Mouse (Mus musculus): ENCODE measurements around the gene Fam76a. TPM values are rescaled to one million over a fixed set of nuclear protein-coding genes. Genes with fewer than 3 reads are reported as not detected.
A peak's percentile ranks its signal among the peaks of the same experiment; 100 is the strongest.

Gene Fam76a
- polyA plus RNA-seq, 1 experiment from 2014 or later: 25.8 TPM

DNA sequence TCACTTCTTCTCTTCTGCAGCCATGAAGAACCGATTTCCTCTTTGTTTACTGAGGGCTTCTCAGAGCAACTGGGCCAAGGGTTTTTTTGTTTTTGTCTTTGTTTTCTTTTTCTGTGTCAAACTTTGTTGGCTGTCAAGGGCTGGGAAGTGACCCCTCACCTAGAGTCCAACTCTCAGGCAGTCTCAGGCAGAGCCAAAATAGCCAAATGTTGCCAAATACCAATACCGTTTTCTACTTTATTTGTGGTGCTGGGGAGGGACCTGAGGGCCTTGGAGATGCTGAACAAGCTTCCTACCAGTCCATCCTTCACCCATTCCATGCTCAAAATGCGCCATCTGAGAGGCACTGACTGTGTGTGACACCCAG lies 37.3 kb upstream of the Fam76a start:
- H3K27ac ChIP-seq: peak overlapping the region; percentile 94
- H3K9ac ChIP-seq (replicated peaks): no peak overlapping the region
- peaks cover 63% of the 10 kb centered on the region for H3K4me1 ChIP-seq (replicated peaks)
- no peaks in the 10 kb centered on the region for H3K27me3 ChIP-seq
- 49% methylated on average over 3 of the region's 3 CpGs for WGBS
- H3K4me3 ChIP-seq (replicated peaks): no peak overlapping the region
- peak overlapping the region; percentile 33; the same call in 1 of the 2 replicates for H3K4me2 ChIP-seq
- no peaks in the 10 kb centered on the region for H3K36me3 ChIP-seq
- H3K9me3 ChIP-seq: no peaks in the 10 kb centered on the region
- ATAC-seq (ENCODE audit: insufficient number of reproducible peaks, insufficient read depth, low FRiP score, low TSS enrichment, low read depth): no peak

DNA sequence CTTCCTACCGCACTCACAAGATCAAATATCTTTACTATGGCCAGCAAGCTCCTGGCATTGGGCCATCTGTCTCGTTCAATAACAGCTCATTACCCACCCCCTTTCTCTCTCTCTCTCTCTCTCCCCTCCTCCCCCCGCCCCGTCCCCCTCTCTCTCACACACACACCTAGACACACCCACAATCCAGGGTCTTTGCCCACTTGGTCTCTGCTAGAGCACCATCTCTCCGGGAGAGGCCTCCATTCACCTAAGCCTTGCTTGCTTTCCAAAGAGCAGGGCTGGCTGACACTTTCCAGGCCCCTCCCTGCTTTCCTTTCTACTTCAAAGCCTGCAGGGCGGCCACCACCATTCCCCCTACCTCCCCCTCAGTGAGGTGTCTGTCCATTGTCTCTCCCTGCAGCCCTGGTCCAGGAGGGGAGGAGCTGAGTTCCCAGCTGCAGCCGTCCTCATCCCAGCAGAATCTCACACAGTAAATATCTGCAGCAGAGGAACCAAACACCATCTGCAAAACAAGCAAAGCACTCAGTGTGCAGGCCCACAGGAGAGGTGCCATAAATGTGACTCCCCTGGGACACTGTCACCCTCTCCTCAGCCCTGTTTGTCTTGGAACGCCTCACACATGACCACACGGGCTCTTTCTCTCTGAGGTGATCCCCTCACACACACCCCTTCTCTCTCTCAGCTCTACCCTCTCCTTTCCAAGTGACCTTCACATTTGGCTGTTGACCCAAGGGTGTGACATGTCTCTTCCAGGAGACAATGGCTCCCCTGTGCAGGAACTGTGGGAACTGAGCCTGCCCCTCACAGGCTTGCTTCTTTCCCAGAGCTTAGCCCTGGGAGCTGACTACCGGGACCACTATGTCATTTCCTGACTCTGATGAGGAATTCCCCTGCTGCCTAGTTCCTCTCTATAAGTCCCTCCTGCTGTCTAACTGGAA lies 36.7 kb upstream of the Fam76a start:
- Histone ChIP-seq H3K27ac (peak overlapping the region; percentile 94), H3K4me2 (peak overlapping the region; percentile 33), H3K4me3 (replicated peaks) (no peak overlapping the region), H3K9ac (replicated peaks) (no peak overlapping the region; the same call in 1 of the 2 replicates), H3K9me3 (no peaks in the 10 kb centered on the region), H3K36me3 (no peaks in the 10 kb centered on the region), H3K4me1 (replicated peaks) (peaks cover 63% of the 10 kb centered on the region), H3K27me3 (no peaks in the 10 kb centered on the region)
- 3% methylated on average over 10 of the region's 10 CpGs for WGBS
- peak; percentile 81 for ATAC-seq (ENCODE audit: insufficient number of reproducible peaks, insufficient read depth, low FRiP score, low TSS enrichment, low read depth)

DNA sequence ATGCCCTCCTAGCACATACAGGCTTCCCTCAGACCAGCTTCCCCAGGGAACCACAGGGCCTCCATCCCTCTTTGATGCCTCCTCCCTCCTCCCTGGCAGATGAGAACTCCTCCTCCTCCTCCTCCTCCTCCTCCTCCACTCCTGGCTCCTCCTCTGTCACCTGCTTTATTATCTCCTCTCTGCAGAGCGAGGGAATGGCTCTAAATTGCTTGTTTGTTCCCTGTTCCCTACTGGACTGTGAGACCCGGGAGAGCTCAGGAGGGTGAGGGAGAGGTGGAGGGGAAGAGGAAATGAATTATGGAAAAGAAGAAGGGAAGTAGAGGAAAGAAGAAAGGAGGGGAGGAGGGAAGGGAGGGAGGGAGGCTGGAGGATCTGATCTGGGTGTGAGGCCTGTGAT lies 33.0 kb upstream of the Fam76a start:
- Histone ChIP-seq H3K27ac (peak overlapping the region; percentile 51; the same call in 1 of the 2 replicates), H3K4me3 (replicated peaks) (no peak overlapping the region), H3K4me2 (no peak overlapping the region), H3K36me3 (no peaks in the 10 kb centered on the region), H3K27me3 (no peaks in the 10 kb centered on the region), H3K9me3 (no peaks in the 10 kb centered on the region), H3K9ac (replicated peaks) (no peak overlapping the region), H3K4me1 (replicated peaks) (peaks cover 60% of the 10 kb centered on the region)
- 15% methylated on average over 2 of the region's 2 CpGs for WGBS
- no peak for ATAC-seq (ENCODE audit: insufficient number of reproducible peaks, insufficient read depth, low FRiP score, low TSS enrichment, low read depth)

DNA sequence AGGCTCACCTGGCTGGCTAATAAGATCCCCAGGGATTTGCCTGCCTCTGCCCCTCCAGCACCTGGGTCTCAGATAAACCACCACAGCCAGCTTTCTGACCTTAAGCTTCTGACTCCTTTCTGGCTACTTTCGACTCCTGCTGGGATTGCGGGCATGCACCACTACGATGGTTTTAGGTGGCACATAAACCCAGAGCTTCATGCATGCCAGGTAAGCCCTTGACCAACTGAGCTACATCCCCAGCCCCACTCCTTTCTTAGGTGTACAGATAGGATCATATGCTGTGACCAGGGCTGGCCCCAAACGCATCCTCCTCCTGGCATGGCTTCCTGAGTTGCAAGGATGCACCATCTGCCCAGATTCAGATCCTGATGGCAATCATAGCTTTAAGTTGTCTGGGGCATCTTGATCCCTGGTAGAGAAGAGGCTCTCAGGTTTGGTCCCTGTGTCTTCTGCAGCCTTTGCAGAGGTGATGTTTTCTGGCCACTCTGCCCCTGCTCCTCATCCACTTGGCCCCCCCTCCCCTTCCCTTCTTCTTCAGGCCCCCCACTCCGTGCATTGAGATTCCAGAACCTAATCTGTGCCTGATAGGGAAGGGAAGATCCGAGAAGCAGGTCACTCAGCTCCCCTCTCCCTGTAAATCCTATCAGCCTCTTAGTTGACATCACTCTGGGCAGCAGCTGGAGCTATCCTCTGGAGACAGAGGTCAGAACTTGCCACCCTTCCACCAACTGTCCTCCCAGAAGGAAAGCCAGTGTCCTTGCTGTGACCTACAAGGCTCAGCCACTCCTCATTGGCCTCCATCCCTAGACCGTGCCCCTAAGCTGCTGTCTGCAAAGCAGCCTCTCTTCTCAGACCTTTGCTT lies 32.4 kb upstream of the Fam76a start:
- Histone ChIP-seq H3K9ac (replicated peaks) (no peak overlapping the region), H3K9me3 (no peaks in the 10 kb centered on the region), H3K4me1 (replicated peaks) (peaks cover 60% of the 10 kb centered on the region), H3K36me3 (no peaks in the 10 kb centered on the region), H3K4me3 (replicated peaks) (no peak overlapping the region), H3K27ac (peak overlapping the region; percentile 51; the same call in 1 of the 2 replicates), H3K4me2 (no peak overlapping the region), H3K27me3 (no peaks in the 10 kb centered on the region)
- 55% methylated on average over 7 of the region's 7 CpGs for WGBS
- ATAC-seq (ENCODE audit: insufficient number of reproducible peaks, insufficient read depth, low FRiP score, low TSS enrichment, low read depth): no peak

DNA sequence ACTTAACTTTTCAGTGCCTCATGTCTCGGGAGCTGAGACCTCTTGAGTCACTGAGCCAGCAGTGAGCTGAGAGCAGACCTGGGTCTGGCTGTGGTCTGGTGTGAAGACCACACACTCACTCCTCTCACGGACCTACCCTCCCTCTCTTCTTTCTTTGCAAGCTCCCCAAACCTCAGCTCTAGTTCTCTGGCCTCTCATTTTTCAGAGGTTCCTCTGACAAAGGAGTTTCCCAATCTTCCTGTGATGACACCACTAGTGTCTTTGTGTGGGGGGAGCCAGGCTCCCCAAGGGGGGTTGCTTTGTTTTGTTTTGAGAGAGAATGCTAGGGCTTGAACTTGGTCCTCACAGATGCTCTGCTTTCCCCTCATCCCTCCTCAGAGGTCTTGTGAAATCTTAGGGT lies 28.6 kb upstream of the Fam76a start:
- Histone ChIP-seq H3K27ac (no peak overlapping the region), H3K4me2 (no peak overlapping the region), H3K4me3 (replicated peaks) (no peak overlapping the region), H3K9ac (replicated peaks) (no peak overlapping the region), H3K36me3 (no peaks in the 10 kb centered on the region), H3K27me3 (0 out of 2 replicates have a peak, but pooled peaks cover 5% of the 10 kb centered on the region), H3K9me3 (no peaks in the 10 kb centered on the region), H3K4me1 (replicated peaks) (peaks cover 50% of the 10 kb centered on the region)
- WGBS: 24% methylated on average over 2 of the region's 2 CpGs
- ATAC-seq (ENCODE audit: insufficient number of reproducible peaks, insufficient read depth, low FRiP score, low TSS enrichment, low read depth): no peak

DNA sequence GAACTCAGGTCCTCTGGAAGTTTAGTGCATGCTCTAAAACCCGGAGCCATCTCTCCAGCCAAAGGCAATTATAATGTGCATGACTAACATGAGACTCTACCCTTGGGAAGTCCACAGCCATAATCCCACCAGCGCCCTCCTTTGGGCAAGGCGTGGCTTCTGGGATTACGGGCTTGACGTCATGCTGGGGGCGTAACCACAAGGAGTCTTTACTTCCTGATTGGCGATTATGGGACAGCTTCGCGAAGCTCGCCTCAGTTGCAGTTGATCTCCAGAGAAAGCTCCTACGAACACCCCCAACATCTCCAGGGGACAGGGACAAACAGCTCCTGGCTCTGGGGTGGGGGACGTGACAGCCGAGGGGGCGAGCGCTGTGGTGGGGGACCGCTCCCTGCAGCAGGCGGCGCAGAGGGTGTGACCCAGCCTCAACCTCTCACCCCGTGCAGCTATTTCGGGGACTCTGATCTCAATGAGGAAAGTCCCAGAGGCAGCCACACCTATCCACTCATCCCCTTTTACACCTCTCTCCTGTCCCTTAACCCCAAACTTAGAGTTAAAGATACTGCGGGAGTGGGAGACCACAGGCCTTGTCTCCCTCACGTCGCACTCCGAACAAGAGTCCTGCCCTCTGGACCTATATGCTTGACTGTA lies 27.6 kb upstream of the Fam76a start:
- ATAC-seq (ENCODE audit: insufficient number of reproducible peaks, insufficient read depth, low FRiP score, low TSS enrichment, low read depth): no peak
- Histone ChIP-seq H3K4me3 (replicated peaks) (no peak overlapping the region), H3K9ac (replicated peaks) (no peak overlapping the region), H3K27me3 (0 out of 2 replicates have a peak, but pooled peaks cover 5% of the 10 kb centered on the region), H3K9me3 (no peaks in the 10 kb centered on the region), H3K4me1 (replicated peaks) (peaks cover 48% of the 10 kb centered on the region), H3K27ac (no peak overlapping the region), H3K4me2 (peak overlapping the region; percentile 35), H3K36me3 (no peaks in the 10 kb centered on the region)
- 34% methylated on average over 24 of the region's 24 CpGs for WGBS

DNA sequence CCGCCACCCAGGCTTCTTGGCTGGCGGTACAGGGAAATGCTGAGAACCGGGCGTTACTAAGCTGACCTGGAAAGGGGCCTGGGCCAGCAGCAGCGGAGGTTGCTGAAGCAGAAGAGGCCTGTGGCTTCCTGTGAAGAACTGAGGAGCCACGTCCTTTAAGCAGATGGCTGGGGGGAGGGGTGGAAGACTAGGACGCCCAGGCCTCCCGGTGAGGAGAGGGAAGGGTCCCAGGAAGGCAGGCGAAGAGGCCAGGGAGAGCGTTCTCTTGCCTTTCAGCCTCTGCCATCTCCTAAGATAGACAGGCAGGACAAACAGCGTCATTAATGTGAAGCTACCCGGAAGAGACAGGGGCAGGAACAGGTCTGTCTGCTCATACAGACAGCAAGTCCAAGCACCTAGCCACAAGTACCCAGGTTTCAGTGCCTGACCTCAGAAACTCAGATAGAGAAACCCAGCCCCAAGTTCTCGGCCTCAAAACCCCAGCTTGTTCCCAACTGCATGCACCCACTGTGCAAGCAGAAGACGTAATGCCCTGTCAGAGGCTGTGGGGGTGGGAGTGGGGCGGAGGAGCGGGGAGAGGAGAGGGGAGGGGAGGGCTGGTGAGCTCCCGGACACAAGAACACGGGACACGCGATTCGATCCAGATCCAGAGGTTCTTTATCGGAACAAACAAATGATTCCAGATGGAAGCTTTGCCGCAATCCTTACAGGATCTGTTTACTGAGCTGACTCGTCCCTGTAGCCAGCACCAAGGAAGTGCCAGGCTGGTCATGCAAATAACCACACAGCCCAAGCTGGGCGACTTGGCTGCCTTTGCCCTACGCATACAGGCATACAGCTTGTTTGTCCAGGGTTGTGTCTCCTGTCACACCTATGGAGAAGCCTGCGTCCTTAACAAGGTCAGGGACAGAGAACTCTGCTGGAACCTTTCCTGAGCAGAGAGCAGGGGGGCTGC lies 24.0 kb upstream of the Fam76a start:
- H3K4me2 ChIP-seq: peak overlapping the region; percentile 54
- peak overlapping the region; percentile 87 for H3K27ac ChIP-seq
- H3K36me3 ChIP-seq: no peaks in the 10 kb centered on the region
- peak; percentile 41 for ATAC-seq (ENCODE audit: insufficient number of reproducible peaks, insufficient read depth, low FRiP score, low TSS enrichment, low read depth)
- peaks cover 33% of the 10 kb centered on the region for H3K4me1 ChIP-seq (replicated peaks)
- peaks cover 7% of the 10 kb centered on the region; the same call in 1 of the 2 replicates for H3K27me3 ChIP-seq
- H3K9me3 ChIP-seq: no peaks in the 10 kb centered on the region
- H3K4me3 ChIP-seq (replicated peaks): peak overlapping the region; percentile 19
- peak overlapping the region; percentile 28; the same call in 1 of the 2 replicates for H3K9ac ChIP-seq (replicated peaks)
- 16% methylated on average over 27 of the region's 27 CpGs for WGBS

DNA sequence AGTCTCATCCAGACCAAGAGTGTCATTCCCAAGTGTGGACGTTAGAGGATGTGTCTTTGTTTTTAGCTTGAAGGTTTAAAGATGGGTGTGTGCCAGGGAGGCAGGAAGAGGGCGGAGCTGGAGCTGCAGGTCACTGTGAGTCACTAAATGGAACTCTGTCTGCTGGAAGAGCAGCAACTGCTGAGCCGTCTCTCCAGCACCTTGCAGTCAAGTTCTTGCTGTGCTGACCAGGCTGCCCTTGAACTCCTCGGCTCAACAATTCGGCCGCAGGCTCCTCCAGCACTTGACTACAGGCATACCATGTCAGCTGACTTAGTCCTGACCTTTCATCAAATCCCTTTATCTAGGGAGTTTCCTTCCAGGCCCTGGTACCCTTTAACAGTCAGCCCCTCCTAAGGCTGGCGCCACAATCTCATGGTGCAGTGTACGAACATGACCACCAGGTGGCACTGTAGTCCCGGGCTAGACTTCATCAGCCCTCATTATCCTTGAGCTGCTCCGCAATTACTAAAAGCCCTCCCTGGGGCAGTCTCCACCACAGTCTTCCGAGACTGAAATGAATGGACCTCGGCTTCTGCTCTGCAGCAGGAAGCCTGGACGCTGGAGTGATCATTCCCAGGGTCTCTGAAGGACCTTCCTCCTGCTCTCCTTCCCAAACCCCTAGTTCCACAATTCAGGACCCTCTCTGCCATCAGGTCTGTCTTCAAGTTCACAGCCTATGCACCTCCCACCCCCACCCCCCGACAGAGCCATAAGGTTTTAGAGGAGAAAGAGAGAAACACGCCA lies 23.1 kb upstream of the Fam76a start:
- Histone ChIP-seq H3K9ac (replicated peaks) (peak overlapping the region; percentile 28; the same call in 1 of the 2 replicates), H3K4me1 (replicated peaks) (peaks cover 26% of the 10 kb centered on the region), H3K27ac (peak overlapping the region; percentile 87), H3K4me3 (replicated peaks) (peak overlapping the region; percentile 19), H3K9me3 (no peaks in the 10 kb centered on the region), H3K27me3 (peaks cover 7% of the 10 kb centered on the region; the same call in 1 of the 2 replicates), H3K4me2 (peak overlapping the region; percentile 54), H3K36me3 (no peaks in the 10 kb centered on the region)
- 5% methylated on average over 15 of the region's 15 CpGs for whole genome bisulfite sequencing
- peak; percentile 82 for ATAC-seq (ENCODE audit: insufficient number of reproducible peaks, insufficient read depth, low FRiP score, low TSS enrichment, low read depth)

DNA sequence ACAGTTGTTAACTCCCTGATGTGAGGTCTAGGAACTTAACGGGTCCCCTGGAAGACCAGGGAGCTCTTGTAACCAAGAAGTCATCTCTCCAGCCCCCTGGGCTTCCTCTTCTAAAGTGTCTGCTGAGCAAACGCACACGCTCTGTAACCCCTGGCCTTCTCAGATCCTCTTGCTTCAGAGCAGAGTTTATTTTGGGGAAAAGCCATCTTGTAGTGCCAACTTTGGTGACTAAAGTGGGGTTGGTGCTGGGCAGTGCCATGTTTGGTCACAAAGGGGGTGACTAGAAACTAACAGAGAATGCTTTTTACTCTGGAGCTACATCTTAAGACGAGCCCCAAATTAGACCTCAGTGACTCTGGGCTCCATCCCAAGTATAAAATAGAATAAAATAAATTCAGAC lies 22.4 kb upstream of the Fam76a start:
- 76% methylated on average over 4 of the region's 4 CpGs for WGBS
- H3K9me3 ChIP-seq: no peaks in the 10 kb centered on the region
- no peaks in the 10 kb centered on the region for H3K36me3 ChIP-seq
- H3K4me1 ChIP-seq (replicated peaks): peaks cover 20% of the 10 kb centered on the region
- no peak overlapping the region for H3K4me2 ChIP-seq
- no peak for ATAC-seq (ENCODE audit: insufficient number of reproducible peaks, insufficient read depth, low FRiP score, low TSS enrichment, low read depth)
- H3K27ac ChIP-seq: no peak overlapping the region
- H3K9ac ChIP-seq (replicated peaks): no peak overlapping the region
- H3K4me3 ChIP-seq (replicated peaks): no peak overlapping the region
- H3K27me3 ChIP-seq: peaks cover 12% of the 10 kb centered on the region; the same call in 1 of the 2 replicates
